Mouse (Mus musculus) G1E (cell line): ENCODE results near the gene Gm9821. TPM values are rescaled to one million over a fixed set of nuclear protein-coding genes. Genes with fewer than 3 reads are reported as not detected.

ENCODE experiments used
- ATAC-seq: 2 replicates; pipeline ENCODE4 v1.8.0; 2016; ENCODE audit warnings: mild to moderate bottlenecking; ENCODE audit not compliant: insufficient number of reproducible peaks, poor library complexity, low FRiP score, severe bottlenecking; ENCODE audit errors: extremely low read depth
- DNase-seq: peaks from one replicate; pipeline ENCODE4 v3.0.0; 2012; ENCODE audit warnings: low spot score
- H3K27me3 ChIP-seq: 2 replicates; pipeline ENCODE4 v1.6.1; 2012; ENCODE audit warnings: mild to moderate bottlenecking, low read length, inconsistent platforms; ENCODE audit not compliant: insufficient read depth
- H3K36me3 ChIP-seq: replicated peaks from 2 replicates; pipeline ENCODE3; 2012; ENCODE audit warnings: mild to moderate bottlenecking, inconsistent platforms
- H3K4me1 ChIP-seq: 2 replicates; pipeline ENCODE4 v1.6.1; 2012; ENCODE audit warnings: low read depth, low read length, inconsistent platforms, mixed read lengths; ENCODE audit not compliant: insufficient read depth
- H3K4me3 ChIP-seq: 2 replicates; pipeline ENCODE4 v1.5.1; 2012; ENCODE audit warnings: low read depth, mild to moderate bottlenecking, inconsistent platforms, low read length, moderate library complexity, mixed read lengths
- H3K9me3 ChIP-seq: replicated peaks from 2 replicates; pipeline ENCODE4 v1.6.1; 2012; ENCODE audit warnings: inconsistent platforms
- CTCF ChIP-seq: IDR thresholded peaks from 2 replicates; pipeline ENCODE4 v1.5.1; 2012; ENCODE audit warnings: low read depth, low read length, inconsistent platforms, mixed read lengths
- GATA1 ChIP-seq: IDR thresholded peaks from 2 replicates; pipeline ENCODE4 v1.6.1; 2012; ENCODE audit warnings: borderline replicate concordance, low read length, inconsistent platforms, mixed read lengths
- GATA2 ChIP-seq: IDR thresholded peaks from 2 replicates; pipeline ENCODE4 v1.6.1; 2012; ENCODE audit warnings: low read depth, low read length, inconsistent platforms, borderline replicate concordance
- POLR2AphosphoS5 ChIP-seq: IDR thresholded peaks from 2 replicates; pipeline ENCODE4 v1.6.1; 2012; ENCODE audit warnings: low read depth, low read length, inconsistent platforms; ENCODE audit not compliant: insufficient replicate concordance
- TAL1 ChIP-seq: conservative IDR thresholded peaks from 2 replicates; pipeline ENCODE4 v1.6.1; 2012; ENCODE audit warnings: low read depth, low read length, inconsistent platforms, mixed read lengths
- polyA plus RNA-seq: library from polyadenylated mRNA; stranded (reverse); fragments of >175 nt; gene quantifications from 2 replicates; pipeline ENCODE4 v1.2.3, GENCODE M21; 2012
- total RNA-seq, 2 experiments: library from RNA; stranded (forward) in 1 of 2; stranded (reverse) in 1 of 2; fragments of 200-1000 nt in 1 of 2; fragments of >200 nt in 1 of 2; fragmentation: Nextera tagmentation in 1 of 2; gene quantifications; 2 replicates each; pipeline ENCODE4 v1.2.3; 2014 to 2017

Gm9821 gene
- total and polyA plus RNA-seq, 3 experiments = 0.10 to 1.6 TPM; not detected in 1

DNA sequence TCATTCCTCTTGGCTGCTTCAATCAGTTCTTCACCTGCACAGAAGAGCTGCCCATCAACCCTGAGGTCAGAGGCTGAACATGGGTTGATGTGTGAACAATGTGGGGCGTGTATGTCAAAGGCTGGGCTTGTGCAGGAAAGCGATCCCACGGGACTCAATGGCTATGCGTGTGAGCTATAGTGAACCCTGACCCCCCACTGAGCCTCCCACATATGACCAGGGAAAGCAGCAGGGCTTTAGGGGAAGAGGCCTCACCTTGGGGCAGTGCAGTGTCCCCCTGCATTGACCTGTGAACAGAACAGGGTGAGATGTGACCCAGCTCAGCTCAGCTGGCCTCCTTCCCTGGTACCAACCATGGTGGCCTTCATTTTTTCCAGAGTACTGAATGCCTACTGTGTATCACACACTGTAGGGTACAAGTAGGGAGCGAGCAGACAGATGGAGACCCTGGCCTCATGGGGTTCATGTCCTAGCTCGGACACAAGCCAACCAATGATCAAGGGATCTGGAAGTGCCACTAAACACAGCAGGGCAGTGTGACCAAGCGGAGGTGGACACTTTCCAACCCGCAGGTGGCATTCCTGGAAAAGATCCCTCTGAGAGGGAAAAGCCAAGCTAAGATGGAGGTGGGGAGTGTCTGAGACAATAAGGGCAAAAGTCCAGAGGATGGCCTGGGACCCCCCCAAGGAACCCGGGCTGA, 10.5 kb upstream of the Gm9821 start:
- Histone ChIP-seq H3K27me3 (0 out of 2 replicates have a peak, but pooled peaks cover 8% of the 10 kb centered on the region), H3K4me3 (no peak overlapping the region), H3K36me3 (peaks cover 92% of the 10 kb centered on the region), H3K9me3 (no peaks in the 10 kb centered on the region), H3K4me1 (peaks cover 90% of the 10 kb centered on the region)
- TF ChIP-seq TAL1 (no peak), GATA2 (no peak), CTCF (no peak), POLR2AphosphoS5 (no peak), GATA1 (no peak)
- DNase-seq (no peak), ATAC-seq (no peak)

DNA sequence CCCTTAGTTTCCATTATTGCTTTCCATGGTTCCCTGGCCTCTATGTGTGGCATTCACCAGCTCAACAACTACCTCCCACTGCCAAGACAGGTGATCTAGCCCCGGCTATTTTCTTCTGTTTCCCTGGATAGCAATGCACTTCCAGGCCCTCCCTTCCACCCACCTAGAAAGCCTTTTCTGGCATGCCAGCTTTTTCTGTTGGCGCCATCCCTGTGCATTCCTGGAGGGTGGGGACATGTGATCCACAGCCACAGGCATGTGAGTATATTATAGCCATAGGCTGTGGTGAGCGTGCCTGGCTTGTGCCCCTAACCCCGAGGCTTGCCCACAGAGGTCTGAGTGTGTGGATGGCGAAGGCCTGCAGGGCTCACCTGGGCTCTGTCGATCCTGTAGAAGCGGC, 9.3 kb upstream of the Gm9821 start:
- peaks cover 79% of the 10 kb centered on the region for H3K4me1 ChIP-seq
- no peaks in the 10 kb centered on the region for H3K9me3 ChIP-seq
- peaks cover 94% of the 10 kb centered on the region for H3K36me3 ChIP-seq
- ATAC-seq (no peak), DNase-seq (no peak)
- TF ChIP-seq POLR2AphosphoS5 (no peak), CTCF (no peak), TAL1 (no peak), GATA2 (no peak), GATA1 (no peak)
- H3K4me3 ChIP-seq = no peak overlapping the region
- H3K27me3 ChIP-seq = 0 out of 2 replicates have a peak, but pooled peaks cover 7% of the 10 kb centered on the region

DNA sequence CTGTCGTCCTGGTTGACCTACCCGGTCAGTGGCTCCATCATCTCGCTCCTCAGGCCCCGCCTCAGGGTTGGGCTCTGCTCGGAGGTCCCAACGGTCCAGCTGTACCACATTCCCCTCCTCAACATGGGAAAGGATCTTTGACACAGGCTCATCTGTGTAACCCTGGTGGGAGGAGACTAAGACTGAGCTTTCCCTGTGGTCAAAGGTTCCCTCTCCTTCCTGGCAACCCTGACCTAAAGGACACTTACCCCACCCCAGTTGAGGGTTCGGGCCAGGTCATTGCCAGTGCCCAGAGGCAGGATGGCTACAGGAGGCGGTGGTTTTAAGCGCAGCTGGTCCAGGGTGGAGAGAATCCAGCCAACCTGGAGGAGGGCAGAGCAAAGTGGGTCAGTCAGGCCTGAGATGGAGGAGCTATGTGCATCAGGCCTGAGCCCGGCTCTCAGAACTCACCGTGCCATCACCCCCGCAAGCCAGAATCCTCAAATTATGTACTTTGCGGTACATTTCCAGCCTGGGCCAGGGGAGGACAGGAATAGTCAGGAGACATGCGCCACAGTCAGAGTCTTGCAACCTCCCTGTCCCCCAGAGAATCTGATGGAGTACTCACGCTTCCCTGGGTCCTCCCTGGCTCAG, 6.1 kb upstream of the Gm9821 start:
- Histone ChIP-seq H3K4me3 (no peak overlapping the region), H3K27me3 (no peaks in the 10 kb centered on the region), H3K4me1 (peaks cover 71% of the 10 kb centered on the region), H3K36me3 (peaks cover 100% of the 10 kb centered on the region), H3K9me3 (no peaks in the 10 kb centered on the region)
- no peak for DNase-seq
- no peak for ATAC-seq
- no peak for TF ChIP-seq POLR2AphosphoS5
- TF ChIP-seq CTCF = no peak
- TF ChIP-seq GATA2 = no peak
- no peak for TF ChIP-seq GATA1
- no peak for TF ChIP-seq TAL1

DNA sequence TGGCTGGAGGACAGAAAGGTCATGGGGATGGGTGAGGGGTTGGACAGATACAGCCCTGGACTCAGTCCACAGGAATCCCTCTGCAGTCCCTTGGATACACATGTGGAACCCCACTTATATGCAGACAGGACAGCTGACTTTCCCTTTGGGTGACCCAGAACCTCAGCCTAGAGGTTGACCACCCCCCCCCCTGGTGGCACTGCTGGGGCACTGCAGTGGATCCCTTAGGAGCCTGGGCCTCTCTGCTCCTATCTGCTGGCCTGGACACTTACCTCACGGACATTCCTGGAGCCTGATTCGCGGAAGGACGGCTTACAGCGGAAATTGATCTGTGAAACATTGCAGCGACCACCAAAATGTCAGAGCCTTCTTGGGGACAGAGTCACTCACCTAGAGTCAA, 3.1 kb upstream of the Gm9821 start:
- Histone ChIP-seq H3K4me3 (no peak overlapping the region), H3K4me1 (peaks cover 71% of the 10 kb centered on the region), H3K9me3 (no peaks in the 10 kb centered on the region), H3K27me3 (no peaks in the 10 kb centered on the region), H3K36me3 (peaks cover 100% of the 10 kb centered on the region)
- no peak for DNase-seq
- no peak for ATAC-seq
- no peak for TF ChIP-seq TAL1
- TF ChIP-seq POLR2AphosphoS5 = no peak
- TF ChIP-seq CTCF = peak; percentile 41
- TF ChIP-seq GATA1 = no peak

DNA sequence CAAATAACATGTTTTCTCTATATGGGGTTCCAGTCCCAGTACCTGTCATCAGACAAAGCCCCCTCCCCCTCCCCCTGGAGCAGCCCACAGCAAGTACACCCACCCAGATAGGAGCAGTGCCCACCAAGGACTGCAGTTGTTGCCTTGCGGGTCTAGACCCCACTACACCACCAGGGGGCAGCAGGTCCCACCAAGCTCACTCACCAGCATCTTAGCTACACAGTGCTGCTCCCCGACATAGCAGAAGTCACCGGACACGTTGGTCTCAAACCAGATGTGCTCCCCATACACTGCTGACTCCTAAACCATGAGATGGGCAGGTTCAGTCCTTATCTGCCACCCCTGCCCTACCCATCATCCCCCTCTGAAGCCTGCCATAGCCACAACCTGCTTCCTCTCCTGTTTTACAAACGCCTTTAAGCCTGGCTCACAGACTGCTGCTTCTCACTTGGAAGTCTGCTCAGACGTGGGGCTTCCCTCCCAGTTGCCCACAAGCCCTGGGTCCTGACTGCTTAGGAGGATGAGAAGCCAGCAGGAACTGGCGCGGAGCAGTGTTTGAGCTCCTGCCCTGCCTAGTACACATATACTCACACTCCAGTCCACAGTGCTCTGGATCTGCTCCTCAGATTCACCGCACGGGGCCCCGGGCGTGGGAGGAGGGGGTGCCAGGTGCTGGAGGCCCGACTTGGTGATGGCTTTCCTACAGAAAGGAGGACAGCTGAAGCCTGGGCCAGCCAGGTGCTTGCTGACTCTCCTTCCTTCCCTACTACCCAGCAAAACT, 1.1 kb upstream of the Gm9821 start:
- H3K4me3 ChIP-seq = peak overlapping the region; percentile 67; the same call in 1 of the 2 replicates
- H3K9me3 ChIP-seq = no peaks in the 10 kb centered on the region
- H3K27me3 ChIP-seq = no peaks in the 10 kb centered on the region
- H3K36me3 ChIP-seq = peaks cover 100% of the 10 kb centered on the region
- TF ChIP-seq CTCF (peak; percentile 96), POLR2AphosphoS5 (no peak), GATA2 (no peak), TAL1 (no peak), GATA1 (no peak)
- peak; percentile 74 for DNase-seq
- ATAC-seq = peak; percentile 31
- peaks cover 76% of the 10 kb centered on the region for H3K4me1 ChIP-seq

DNA sequence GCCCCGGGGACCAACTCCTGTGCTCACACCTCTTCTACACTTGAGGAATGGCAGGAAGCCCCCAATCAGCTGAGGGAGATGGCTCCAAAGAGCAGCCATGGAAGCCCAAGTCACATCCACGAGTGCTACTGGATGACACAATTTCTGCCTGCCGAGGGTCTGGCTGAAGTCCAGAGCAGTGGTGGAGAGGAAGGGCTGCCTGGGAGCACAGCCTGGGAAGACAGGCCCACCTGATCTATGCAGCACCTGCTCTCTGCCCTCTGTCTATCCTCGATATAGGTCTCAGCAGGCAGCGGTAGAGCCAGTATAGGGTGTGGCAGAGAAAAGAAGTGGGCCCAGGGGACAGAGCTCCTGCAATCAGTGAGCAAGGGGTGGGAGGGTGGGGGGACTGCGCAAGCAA, 1.3 kb downstream of the Gm9821 start:
- no peak for ATAC-seq
- peak overlapping the region; percentile 77 for H3K4me3 ChIP-seq
- H3K27me3 ChIP-seq = no peaks in the 10 kb centered on the region
- no peak for DNase-seq
- H3K4me1 ChIP-seq = peaks cover 89% of the 10 kb centered on the region
- no peaks in the 10 kb centered on the region for H3K9me3 ChIP-seq
- TF ChIP-seq CTCF (no peak), GATA2 (no peak), POLR2AphosphoS5 (no peak), TAL1 (no peak), GATA1 (no peak)
- H3K36me3 ChIP-seq = peaks cover 82% of the 10 kb centered on the region
